Mouse (Mus musculus) CH12.LX (cell line): ENCODE results near the gene E130218I03Rik. TPM values are rescaled to one million over a fixed set of nuclear protein-coding genes. Genes with fewer than 3 reads are reported as not detected.

Experiments
- DNase-seq: peaks from one replicate; pipeline ENCODE4 v3.0.0-alpha.2; 2013; ENCODE audit errors: extremely low read depth
- H3K27ac ChIP-seq: 2 replicates; pipeline ENCODE4 v1.5.1; 2012; ENCODE audit warnings: low read depth, mild to moderate bottlenecking, control low read depth, moderate library complexity; ENCODE audit not compliant: insufficient read depth
- H3K27me3 ChIP-seq: replicated peaks from 2 replicates; pipeline ENCODE3; 2012; ENCODE audit warnings: inconsistent platforms
- H3K36me3 ChIP-seq, 2 experiments: replicated peaks in 1 of 2; 2 replicates each; pipeline versions ENCODE3 to v1.6.1; 2012; ENCODE audit warnings: inconsistent platforms in 1 of 2, low read length in 1 of 2, mild to moderate bottlenecking in 1 of 2, mixed read lengths in 1 of 2, moderate library complexity in 1 of 2; ENCODE audit not compliant: control insufficient read depth in 1 of 2, insufficient read depth in 1 of 2
- H3K4me1 ChIP-seq, 2 experiments: 2 replicates each; pipeline ENCODE4 v1.6.1; 2012; ENCODE audit warnings: inconsistent platforms in 1 of 2, moderate library complexity in 1 of 2; ENCODE audit not compliant: insufficient read depth in 2 of 2, control insufficient read depth in 1 of 2
- H3K4me2 ChIP-seq: 2 replicates; pipeline ENCODE4 v1.6.1; 2012; ENCODE audit warnings: low read depth, mild to moderate bottlenecking, control low read depth; ENCODE audit not compliant: poor library complexity, insufficient read depth, severe bottlenecking
- H3K4me3 ChIP-seq, 3 experiments: fragments of 150-350 bp in 1 of 3; sonication (generic) in 1 of 3; replicated peaks in 1 of 3; 2 replicates each; pipeline versions ENCODE3 to v1.5.1; 2011 to 2012; ENCODE audit warnings: low read depth in 2 of 3, low read length in 2 of 3, mild to moderate bottlenecking in 2 of 3, moderate library complexity in 2 of 3, control low read depth in 1 of 3, improper control_type of control experiment in 1 of 3, inconsistent platforms in 1 of 3, mixed read lengths in 1 of 3; ENCODE audit not compliant: poor library complexity in 1 of 3
- H3K79me2 ChIP-seq: replicated peaks from 2 replicates; pipeline ENCODE4 v1.6.1; 2012; ENCODE audit warnings: mild to moderate bottlenecking, moderate library complexity; ENCODE audit not compliant: control insufficient read depth, poor library complexity, insufficient read depth, severe bottlenecking; ENCODE audit errors: extremely low read depth
- H3K9ac ChIP-seq: 2 replicates; pipeline ENCODE4 v1.6.1; 2012; ENCODE audit warnings: low read depth, mild to moderate bottlenecking, control low read depth, moderate library complexity; ENCODE audit not compliant: insufficient read depth
- H3K9me3 ChIP-seq: replicated peaks from 2 replicates; pipeline ENCODE3; 2012; ENCODE audit warnings: low read length, inconsistent platforms, mixed read lengths
- BHLHE40 ChIP-seq: IDR thresholded peaks from 2 replicates; pipeline ENCODE4 v1.6.1; 2011; ENCODE audit warnings: mild to moderate bottlenecking, low read depth, low read length, improper control_type of control experiment
- CTCF ChIP-seq, 2 experiments: IDR thresholded peaks in 1 of 2; conservative IDR thresholded peaks in 1 of 2; 2 replicates each; pipeline ENCODE4 v1.5.1; 2011 to 2012; ENCODE audit warnings: low read depth in 2 of 2, low read length in 2 of 2, improper control_type of control experiment in 1 of 2, inconsistent platforms in 1 of 2, mild to moderate bottlenecking in 1 of 2, moderate library complexity in 1 of 2
- ELF1 ChIP-seq: IDR thresholded peaks from 2 replicates; pipeline ENCODE4 v1.6.1; 2014; ENCODE audit warnings: low read depth, mild to moderate bottlenecking, inconsistent platforms, low read length, improper control_type of control experiment
- HCFC1 ChIP-seq: IDR thresholded peaks from 2 replicates; pipeline ENCODE4 v1.6.1; 2012; ENCODE audit warnings: low read depth, mild to moderate bottlenecking, inconsistent platforms, low read length, improper control_type of control experiment
- IRF4 ChIP-seq: IDR thresholded peaks from 2 replicates; pipeline ENCODE4 v1.6.1; 2014; ENCODE audit warnings: low read depth, mild to moderate bottlenecking, inconsistent platforms, low read length, improper control_type of control experiment
- JUN ChIP-seq: IDR thresholded peaks from 2 replicates; pipeline ENCODE4 v1.6.1; 2011; ENCODE audit warnings: low read depth, mild to moderate bottlenecking, low read length, improper control_type of control experiment, moderate library complexity; ENCODE audit not compliant: insufficient read depth
- KAT2A ChIP-seq: IDR thresholded peaks from 2 replicates; pipeline ENCODE4 v1.6.1; 2012; ENCODE audit warnings: low read length, improper control_type of control experiment, inconsistent platforms; ENCODE audit not compliant: insufficient replicate concordance
- MAX ChIP-seq: IDR thresholded peaks from 2 replicates; pipeline ENCODE4 v1.6.1; 2011; ENCODE audit warnings: low read length, improper control_type of control experiment
- MEF2A ChIP-seq: IDR thresholded peaks from 2 replicates; pipeline ENCODE4 v1.6.1; 2014; ENCODE audit warnings: low read depth, mild to moderate bottlenecking, inconsistent platforms, low read length, improper control_type of control experiment, borderline replicate concordance
- MXI1 ChIP-seq: IDR thresholded peaks from 2 replicates; pipeline ENCODE4 v1.6.1; 2011; ENCODE audit warnings: mild to moderate bottlenecking, low read depth, low read length, improper control_type of control experiment
- MYC ChIP-seq: IDR thresholded peaks from 2 replicates; pipeline ENCODE4 v1.6.1; 2011; ENCODE audit warnings: low read depth, mild to moderate bottlenecking, improper control_type of control experiment, low read length
- NELFE ChIP-seq: IDR thresholded peaks from 2 replicates; pipeline ENCODE4 v1.6.1; 2011; ENCODE audit warnings: low read depth, low read length, improper control_type of control experiment
- NRF1 ChIP-seq: IDR thresholded peaks from 2 replicates; pipeline ENCODE4 v1.6.1; 2014; ENCODE audit warnings: low read depth, mild to moderate bottlenecking, inconsistent platforms, low read length, improper control_type of control experiment, moderate library complexity
- PAX5 ChIP-seq: IDR thresholded peaks from 2 replicates; pipeline ENCODE4 v1.6.1; 2012; ENCODE audit warnings: low read length, inconsistent platforms, mixed read lengths
- POLR2A ChIP-seq: IDR thresholded peaks from 2 replicates; pipeline ENCODE4 v1.6.1; 2011; ENCODE audit warnings: low read depth, mild to moderate bottlenecking, improper control_type of control experiment, low read length
- SIN3A ChIP-seq: IDR thresholded peaks from 2 replicates; pipeline ENCODE4 v1.6.1; 2012; ENCODE audit warnings: low read length, improper control_type of control experiment, inconsistent platforms
- TBP ChIP-seq: conservative IDR thresholded peaks from 2 replicates; pipeline ENCODE4 v1.6.1; 2011; ENCODE audit warnings: low read depth, low read length, improper control_type of control experiment
- TCF12 ChIP-seq: IDR thresholded peaks from 2 replicates; pipeline ENCODE4 v1.6.1; 2014; ENCODE audit warnings: low read depth, mild to moderate bottlenecking, inconsistent platforms, low read length, improper control_type of control experiment
- UBTF ChIP-seq: IDR thresholded peaks from 2 replicates; pipeline ENCODE4 v1.6.1; 2012; ENCODE audit warnings: low read depth, mild to moderate bottlenecking, inconsistent platforms, low read length, improper control_type of control experiment, moderate library complexity
- USF1 ChIP-seq: IDR thresholded peaks from 2 replicates; pipeline ENCODE4 v1.6.1; 2014; ENCODE audit warnings: low read depth, mild to moderate bottlenecking, inconsistent platforms, low read length, improper control_type of control experiment
- ZKSCAN1 ChIP-seq: IDR thresholded peaks from 2 replicates; pipeline ENCODE4 v1.6.1; 2012; ENCODE audit warnings: low read depth, inconsistent platforms, low read length, improper control_type of control experiment, borderline replicate concordance
- ZMIZ1 ChIP-seq: IDR thresholded peaks from 2 replicates; pipeline ENCODE4 v1.6.1; 2012; ENCODE audit warnings: low read depth, mild to moderate bottlenecking, inconsistent platforms, low read length, improper control_type of control experiment
- ZNF384 ChIP-seq: IDR thresholded peaks from 2 replicates; pipeline ENCODE4 v1.6.1; 2012; ENCODE audit warnings: low read depth, low read length, improper control_type of control experiment, inconsistent platforms
- dilution Hi-C: fragments of 300-500 bp; cut with MboI; formaldehyde crosslinking; loops from 2 replicates; pipeline ENCODE4 v1.14.3; 2020; ENCODE audit warnings: low sequenced_read_pairs; ENCODE audit not compliant: extremely low pct_unique_long_range_greater_than_20kb, extremely low pct_ligation_motif_present
- in situ Hi-C: fragments of 300-500 bp; cut with MboI; formaldehyde crosslinking; loops from 3 replicates; pipeline ENCODE4 v1.14.3; 2019; ENCODE audit warnings: low sequenced_read_pairs, low pct_ligation_motif_present, low pct_unique_long_range_greater_than_20kb, mixed read lengths
- polyA plus RNA-seq: library from polyadenylated mRNA; unstranded; fragments of >175 nt; gene quantifications from 2 replicates; pipeline ENCODE4 v1.2.1, GENCODE M21; 2012; ENCODE audit warnings: low read depth; ENCODE audit not compliant: insufficient read length
- total RNA-seq, 2 experiments: library from RNA; depleted of rRNA; stranded (reverse); fragments of 300-350 nt in 1 of 2; fragments of >200 nt in 1 of 2; gene quantifications; 2 replicates each; pipeline ENCODE4 v1.2.3; 2012 to 2014

Gene E130218I03Rik
- total and polyA plus RNA-seq, 3 experiments = 1.6 to 2.9 TPM; not detected in 1

DNA sequence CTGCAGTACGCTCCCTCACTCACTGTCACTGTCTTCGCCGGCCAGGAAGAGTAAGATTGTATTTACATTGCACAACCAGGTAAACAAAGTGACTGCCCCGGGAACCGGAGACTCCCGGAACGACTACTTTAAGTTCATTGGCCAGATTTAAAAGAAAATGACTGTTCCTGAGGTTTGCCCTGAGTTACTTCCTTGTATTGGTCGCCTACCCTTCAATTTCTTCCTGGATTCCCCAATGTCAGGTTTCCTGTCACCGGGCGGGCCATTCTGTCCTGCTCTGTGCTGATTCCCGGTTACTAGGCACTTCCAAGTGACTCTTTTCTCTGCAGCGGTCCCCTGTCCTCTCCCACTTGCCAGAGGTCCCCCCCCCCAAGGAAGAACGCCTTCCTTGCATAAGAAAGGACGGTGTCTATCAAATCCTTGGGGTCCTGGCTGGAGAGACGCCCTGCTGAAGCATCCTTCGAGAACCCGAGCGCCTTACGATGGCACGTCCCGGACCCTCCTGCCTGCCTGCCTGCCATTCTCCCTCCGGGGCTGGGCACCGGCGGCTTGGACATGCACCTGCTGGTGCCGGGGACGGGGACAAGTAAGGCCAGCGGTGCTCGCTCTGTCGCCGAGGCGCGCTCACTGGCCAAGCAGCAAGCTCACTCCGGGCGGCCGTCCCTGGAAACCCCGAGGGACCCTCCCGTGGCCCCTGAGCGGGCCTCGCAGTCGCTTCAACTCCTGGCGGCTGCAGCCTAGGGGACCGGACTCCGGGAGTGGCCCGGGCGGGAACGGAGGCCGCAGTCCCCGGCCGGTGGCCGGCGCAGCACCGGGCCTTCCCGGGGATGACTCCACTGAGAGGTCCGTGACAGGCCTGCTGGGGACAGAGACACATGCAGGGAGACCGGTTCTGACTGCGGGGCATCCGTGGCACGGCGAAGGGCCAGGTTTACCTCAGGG, 43.0 kb downstream of the E130218I03Rik start:
- Histone ChIP-seq H3K36me3 (peaks cover 9 to 33% of the 10 kb centered on the region in 2 experiments), H3K79me2 (peaks cover 18% of the 10 kb centered on the region), H3K9ac (peak overlapping the region; percentile 68), H3K4me3 (peak overlapping the region; percentile 79 to 99 (median 96)), H3K4me1 (peaks cover 0 to 25% of the 10 kb centered on the region in 2 experiments; a peak in 2 of 4 replicates), H3K27me3 (no peaks in the 10 kb centered on the region), H3K4me2 (peak overlapping the region; percentile 81), H3K9me3 (no peaks in the 10 kb centered on the region), H3K27ac (peak overlapping the region; percentile 25; the same call in 1 of the 2 replicates)
- peak; percentile 11 for DNase-seq
- TF ChIP-seq POLR2A (no peak), ELF1 (0 out of 2 replicates have a peak, but pooled peaks have one; percentile 8), UBTF (peak; percentile 79; the same call in 1 of the 2 replicates), ZMIZ1 (no peak)
- in situ Hi-C loops (loop anchor here (5.0 kb wide), 1 partner anchor 39 kb away; the partner anchor contains the start of genes Gm30191 and Zfp593), dilution Hi-C loops (no loop called here)

DNA sequence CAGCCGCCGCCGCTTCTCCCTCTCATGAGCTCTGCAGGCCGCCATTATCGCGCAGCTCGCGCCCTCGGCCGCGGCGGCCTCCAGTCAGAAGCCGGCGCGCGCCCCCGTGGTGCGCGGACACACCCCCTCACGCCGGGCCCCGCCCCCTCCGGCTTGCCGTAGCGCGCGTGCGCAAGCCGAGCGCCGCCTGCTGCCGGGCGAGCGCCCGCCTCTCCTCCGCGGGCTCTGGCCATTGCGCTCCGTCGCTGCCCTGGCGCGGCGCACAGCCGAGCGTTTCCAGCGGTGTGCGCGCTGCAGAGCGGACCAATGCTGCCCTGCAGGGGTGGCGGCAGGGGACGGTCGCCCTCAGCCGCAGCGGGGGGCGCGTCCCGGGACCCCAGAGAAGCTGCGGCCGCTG, 43.7 kb downstream of the E130218I03Rik start:
- Histone ChIP-seq H3K4me3 (peak overlapping the region; percentile 79 to 99 (median 96)), H3K9me3 (no peaks in the 10 kb centered on the region), H3K27ac (peak overlapping the region; percentile 89), H3K4me1 (peaks cover 0 to 25% of the 10 kb centered on the region in 2 experiments; a peak in 2 of 4 replicates)
- in situ Hi-C loops = loop anchor here (5.0 kb wide), 1 partner anchor 40 kb away; the partner anchor contains the start of genes Gm30191 and Zfp593
- TF ChIP-seq NRF1 = peak; percentile 93
- peak; percentile 12; the same call in 1 of the 2 replicates for TF ChIP-seq IRF4
- no peak for TF ChIP-seq ZNF384
- 0 out of 2 replicates have a peak, but pooled peaks have one; percentile 21 for TF ChIP-seq TBP
- peak; percentile 77 for TF ChIP-seq SIN3A
- TF ChIP-seq CTCF (conservative IDR thresholded peaks at IDR 0.05 in 1 of 2, IDR thresholded peaks at IDR 0.05 in 1 of 2; ENCODE audit: low read depth in 2 of 2, low read length in 2 of 2) = no peak
- peak; percentile 83 for TF ChIP-seq TCF12
- peak; percentile 54; the same call in 1 of the 2 replicates for TF ChIP-seq BHLHE40
- 0 out of 2 replicates have a peak, but pooled peaks have one; percentile 45 for TF ChIP-seq KAT2A
- TF ChIP-seq PAX5 = no peak
- peak; percentile 69 for TF ChIP-seq USF1
- TF ChIP-seq HCFC1 = peak; percentile 65
- TF ChIP-seq MXI1 = peak; percentile 92
- TF ChIP-seq JUN = no peak
- TF ChIP-seq ELF1 = peak; percentile 65
- peak; percentile 85 for TF ChIP-seq NELFE
- peak; percentile 56; the same call in 1 of the 2 replicates for TF ChIP-seq MEF2A
- TF ChIP-seq MAX = 0 out of 2 replicates have a peak, but pooled peaks have one; percentile 24
- peak; percentile 85 for TF ChIP-seq POLR2A
- TF ChIP-seq MYC = peak; percentile 50; the same call in 1 of the 2 replicates
- TF ChIP-seq ZMIZ1 = peak; percentile 89
- no peak for TF ChIP-seq ZKSCAN1
- TF ChIP-seq, all 38 proteins: peak for 17
- Histone ChIP-seq H3K27me3 (no peaks in the 10 kb centered on the region), H3K4me2 (peak overlapping the region; percentile 2; the same call in 1 of the 2 replicates), H3K36me3 (peaks cover 4 to 27% of the 10 kb centered on the region in 2 experiments), H3K79me2 (peaks cover 18% of the 10 kb centered on the region), H3K9ac (peak overlapping the region; percentile 86)
- peak; percentile 81 for DNase-seq
- dilution Hi-C loops = no loop called here
